Mouse (Mus musculus): ENCODE data around the gene Atp13a3. TPM values are rescaled to one million over a fixed set of nuclear protein-coding genes. Genes with fewer than 3 reads are reported as not detected.

Atp13a3 gene
- polyA plus RNA-seq, 1 experiment, result 139 TPM

- Histone ChIP-seq H3K4me1 (ENCODE audit: control insufficient read depth, insufficient read depth, low read length) (no peaks in the 10 kb centered on the region), H3K9me3 (replicated peaks; ENCODE audit: control insufficient read depth, insufficient read depth, low read length, poor library complexity, severe bottlenecking) (no peaks in the 10 kb centered on the region), H3K4me3 (ENCODE audit: low read depth, low read length) (no peak overlapping the region), H3K36me3 (ENCODE audit: control insufficient read depth, insufficient read depth, low read length, poor library complexity, severe bottlenecking) (no peaks in the 10 kb centered on the region), H3K9ac (ENCODE audit: low read depth, poor library complexity, severe bottlenecking) (no peak overlapping the region), H3K27me3 (ENCODE audit: control insufficient read depth, insufficient read depth, low read length, poor library complexity, severe bottlenecking) (no peaks in the 10 kb centered on the region), H3K27ac (ENCODE audit: insufficient read depth, low read length) (no peak overlapping the region)
- TF ChIP-seq CTCF (IDR thresholded peaks at IDR 0.05; ENCODE audit: low read depth, low read length) (no peak), EP300 (IDR thresholded peaks at IDR 0.05; ENCODE audit: insufficient read depth, low read depth, low read length) (no peak), POLR2A (IDR thresholded peaks at IDR 0.05; ENCODE audit: insufficient read depth, low read length) (no peak)
These were observed 139.2 kb downstream of the Atp13a3 start for GRCm38 (mm10) chr16:30266561-30266960.

- no peak overlapping the region for H3K27ac ChIP-seq (ENCODE audit: insufficient read depth, low read length)
- H3K27me3 ChIP-seq (ENCODE audit: control insufficient read depth, insufficient read depth, low read length, poor library complexity, severe bottlenecking), result no peaks in the 10 kb centered on the region
- H3K9me3 ChIP-seq (replicated peaks; ENCODE audit: control insufficient read depth, insufficient read depth, low read length, poor library complexity, severe bottlenecking), result no peaks in the 10 kb centered on the region
- no peak overlapping the region for H3K9ac ChIP-seq (ENCODE audit: low read depth, poor library complexity, severe bottlenecking)
- H3K4me3 ChIP-seq (ENCODE audit: low read depth, low read length), result no peak overlapping the region
- TF ChIP-seq EP300 (IDR thresholded peaks at IDR 0.05; ENCODE audit: insufficient read depth, low read depth, low read length), result no peak
- H3K36me3 ChIP-seq (ENCODE audit: control insufficient read depth, insufficient read depth, low read length, poor library complexity, severe bottlenecking), result no peaks in the 10 kb centered on the region
- H3K4me1 ChIP-seq (ENCODE audit: control insufficient read depth, insufficient read depth, low read length), result no peaks in the 10 kb centered on the region
These were observed 140.2 kb downstream of the Atp13a3 start for GRCm38 (mm10) chr16:30265611-30266010.

GRCm38 (mm10) chr16:30263156-30263555 lies 142.6 kb downstream of the Atp13a3 start:
- TF ChIP-seq POLR2A (IDR thresholded peaks at IDR 0.05; ENCODE audit: insufficient read depth, low read length), result no peak
- TF ChIP-seq EP300 (IDR thresholded peaks at IDR 0.05; ENCODE audit: insufficient read depth, low read depth, low read length), result no peak
- TF ChIP-seq CTCF (IDR thresholded peaks at IDR 0.05; ENCODE audit: low read depth, low read length), result no peak
- Histone ChIP-seq H3K36me3 (ENCODE audit: control insufficient read depth, insufficient read depth, low read length, poor library complexity, severe bottlenecking) (no peaks in the 10 kb centered on the region), H3K4me1 (ENCODE audit: control insufficient read depth, insufficient read depth, low read length) (peaks cover 2% of the 10 kb centered on the region), H3K4me3 (ENCODE audit: low read depth, low read length) (no peak overlapping the region), H3K27me3 (ENCODE audit: control insufficient read depth, insufficient read depth, low read length, poor library complexity, severe bottlenecking) (no peaks in the 10 kb centered on the region), H3K9me3 (replicated peaks; ENCODE audit: control insufficient read depth, insufficient read depth, low read length, poor library complexity, severe bottlenecking) (no peaks in the 10 kb centered on the region), H3K27ac (ENCODE audit: insufficient read depth, low read length) (no peak overlapping the region), H3K9ac (ENCODE audit: low read depth, poor library complexity, severe bottlenecking) (no peak overlapping the region)

GRCm38 (mm10) chr16:30262664-30263063 lies 143.1 kb downstream of the Atp13a3 start:
- Histone ChIP-seq H3K9ac (ENCODE audit: low read depth, poor library complexity, severe bottlenecking) (no peak overlapping the region), H3K9me3 (replicated peaks; ENCODE audit: control insufficient read depth, insufficient read depth, low read length, poor library complexity, severe bottlenecking) (no peaks in the 10 kb centered on the region), H3K27ac (ENCODE audit: insufficient read depth, low read length) (no peak overlapping the region), H3K4me1 (ENCODE audit: control insufficient read depth, insufficient read depth, low read length) (peaks cover 2% of the 10 kb centered on the region), H3K4me3 (ENCODE audit: low read depth, low read length) (no peak overlapping the region), H3K36me3 (ENCODE audit: control insufficient read depth, insufficient read depth, low read length, poor library complexity, severe bottlenecking) (no peaks in the 10 kb centered on the region), H3K27me3 (ENCODE audit: control insufficient read depth, insufficient read depth, low read length, poor library complexity, severe bottlenecking) (no peaks in the 10 kb centered on the region)
- TF ChIP-seq CTCF (IDR thresholded peaks at IDR 0.05; ENCODE audit: low read depth, low read length), result peak; percentile 80
- TF ChIP-seq EP300 (IDR thresholded peaks at IDR 0.05; ENCODE audit: insufficient read depth, low read depth, low read length), result no peak
- TF ChIP-seq POLR2A (IDR thresholded peaks at IDR 0.05; ENCODE audit: insufficient read depth, low read length), result no peak

Other genes starting within 250 kb of the Atp13a3 start
- not detected in 2 replicates for gene Cpn2, start 138.5 kb downstream of the Atp13a3 start, polyA plus RNA-seq (2011; ENCODE audit: insufficient read depth, insufficient read length, low read depth, missing spikeins)
- gene Lrrc15, start 122.7 kb downstream of the Atp13a3 start, polyA plus RNA-seq (2011; ENCODE audit: insufficient read depth, insufficient read length, low read depth, missing spikeins), result 1.5 and 2.1 TPM in 2 replicates
- 0.36 TPM in 1 of 2 replicates, not detected in the other for gene Gp5, start 95.2 kb downstream of the Atp13a3 start, polyA plus RNA-seq (2011; ENCODE audit: insufficient read depth, insufficient read length, low read depth, missing spikeins)
- gene Tmem44, start 144.9 kb upstream of the Atp13a3 start, polyA plus RNA-seq (2011; ENCODE audit: insufficient read depth, insufficient read length, low read depth, missing spikeins), result 4.2 and 5.4 TPM in 2 replicates
- gene Lsg1, start 181.6 kb upstream of the Atp13a3 start, polyA plus RNA-seq (2011; ENCODE audit: insufficient read depth, insufficient read length, low read depth, missing spikeins), result 70.9 and 73.3 TPM in 2 replicates
- 14.2 and 15.8 TPM in 2 replicates for gene Fam43a, start 193.7 kb upstream of the Atp13a3 start, polyA plus RNA-seq (2011; ENCODE audit: insufficient read depth, insufficient read length, low read depth, missing spikeins)